Mouse (Mus musculus): ENCODE results near the gene Ptch1. TPM values are rescaled to one million over a fixed set of nuclear protein-coding genes. Genes with fewer than 3 reads are reported as not detected.

Gene Ptch1
- total and polyA plus RNA-seq, 3 experiments, result 7.5 to 79.0 (median 23.4) TPM

GRCm38 (mm10) chr13:63550367-63550766 is 23.0 kb downstream of the Ptch1 start (continued):
- no peak for TF ChIP-seq ZNF384 (IDR thresholded peaks at IDR 0.05; ENCODE audit: low read depth, low read length)
- TF ChIP-seq TCF12 (IDR thresholded peaks at IDR 0.05; ENCODE audit: low read depth, low read length), result peak; percentile 50; the same call in 1 of the 2 replicates
- no peak for TF ChIP-seq USF2 (IDR thresholded peaks at IDR 0.05; ENCODE audit: borderline replicate concordance in 1 of 2, insufficient read depth in 1 of 2, low read depth in 1 of 2, low read length in 2 of 2)
- TF ChIP-seq MAFK (IDR thresholded peaks at IDR 0.05; ENCODE audit: borderline replicate concordance, low read depth, low read length), result no peak
- TF ChIP-seq NELFE (IDR thresholded peaks at IDR 0.05; ENCODE audit: low read depth, low read length), result no peak
- no peak for TF ChIP-seq ZC3H11A (IDR thresholded peaks at IDR 0.05; ENCODE audit: low read depth, low read length)

DNA sequence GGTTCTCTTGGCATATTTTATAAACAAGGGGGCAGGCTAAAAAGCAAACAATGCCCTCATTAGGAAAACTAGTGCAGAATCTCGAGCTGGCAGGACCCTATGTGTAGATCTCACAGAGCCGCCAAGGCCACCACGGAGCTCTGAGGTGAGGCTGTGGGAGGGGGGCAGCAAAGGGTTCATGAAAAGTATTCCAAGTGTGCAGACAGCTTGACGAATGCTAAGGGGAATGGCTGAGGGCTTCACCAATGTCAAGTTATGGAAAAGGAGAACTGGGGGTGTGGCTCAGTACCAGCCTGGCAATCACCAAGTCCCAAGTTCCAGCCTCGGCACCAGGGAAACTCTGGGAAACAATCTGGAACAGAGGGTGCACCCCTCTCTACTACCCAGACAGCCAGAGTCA is 24.2 kb downstream of the Ptch1 start:
- Histone ChIP-seq H3K27ac (ENCODE audit: control insufficient read depth, low read depth, low read length) (no peak overlapping the region), H3K27me3 (ENCODE audit: control insufficient read depth in 1 of 2, insufficient read depth in 2 of 2, low read length in 2 of 2) (no peaks in the 10 kb centered on the region), H3K79me2 (ENCODE audit: control insufficient read depth, insufficient read depth, low read length, poor library complexity) (peaks cover 24% of the 10 kb centered on the region), H3K36me3 (ENCODE audit: control insufficient read depth in 1 of 2, insufficient read depth in 2 of 2, low read length in 2 of 2) (peaks cover 7 to 28% of the 10 kb centered on the region in 2 experiments), H3K9me3 (replicated peaks; ENCODE audit: insufficient read depth, low read length) (no peaks in the 10 kb centered on the region), H3K9ac (ENCODE audit: control insufficient read depth, low read depth, low read length, poor library complexity, severe bottlenecking) (no peak overlapping the region), H3K4me3 (ENCODE audit: control insufficient read depth in 1 of 2, insufficient read depth in 1 of 2, low read depth in 2 of 2, low read length in 2 of 2) (no peak overlapping the region), H3K4me1 (ENCODE audit: control insufficient read depth in 1 of 2, insufficient read depth in 2 of 2, low read length in 2 of 2) (peaks cover 0 to 2% of the 10 kb centered on the region in 2 experiments; a peak in 1 of 4 replicates)
- DNase-seq (ENCODE audit: low read depth, low spot score), result no peak
- no peak for TF ChIP-seq MYC (IDR thresholded peaks at IDR 0.05; ENCODE audit: low read depth, low read length)

DNA sequence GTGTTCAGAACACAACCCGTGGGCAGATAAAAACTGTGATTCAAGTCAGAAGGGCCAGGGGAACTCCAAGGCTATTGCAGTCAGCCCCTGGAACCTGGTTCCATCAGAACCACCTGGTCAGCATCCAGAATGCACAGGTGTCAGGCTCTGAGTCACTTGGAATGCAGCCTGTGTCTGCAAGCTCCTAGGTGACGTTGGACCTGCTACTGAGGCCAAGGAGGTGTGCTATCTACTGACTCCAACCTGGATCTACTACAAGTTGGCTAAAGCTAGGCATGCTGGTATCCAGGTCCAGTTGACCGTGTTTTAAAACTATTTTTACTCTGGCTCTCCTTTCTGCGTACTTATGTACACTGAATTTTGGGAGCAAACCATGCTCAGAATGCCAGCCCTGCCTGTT is 24.8 kb downstream of the Ptch1 start:
- no peak for DNase-seq (ENCODE audit: low read depth, low spot score)
- Histone ChIP-seq H3K9ac (ENCODE audit: control insufficient read depth, low read depth, low read length, poor library complexity, severe bottlenecking) (no peak overlapping the region), H3K27me3 (ENCODE audit: control insufficient read depth in 1 of 2, insufficient read depth in 2 of 2, low read length in 2 of 2) (no peaks in the 10 kb centered on the region), H3K79me2 (ENCODE audit: control insufficient read depth, insufficient read depth, low read length, poor library complexity) (peaks cover 19% of the 10 kb centered on the region), H3K4me1 (ENCODE audit: control insufficient read depth in 1 of 2, insufficient read depth in 2 of 2, low read length in 2 of 2) (peaks cover 0 to 2% of the 10 kb centered on the region in 2 experiments; a peak in 1 of 4 replicates), H3K4me3 (ENCODE audit: control insufficient read depth in 1 of 2, insufficient read depth in 1 of 2, low read depth in 2 of 2, low read length in 2 of 2) (no peak overlapping the region), H3K27ac (ENCODE audit: control insufficient read depth, low read depth, low read length) (no peak overlapping the region), H3K9me3 (replicated peaks; ENCODE audit: insufficient read depth, low read length) (no peaks in the 10 kb centered on the region), H3K36me3 (ENCODE audit: control insufficient read depth in 1 of 2, insufficient read depth in 2 of 2, low read length in 2 of 2) (peaks cover 7 to 28% of the 10 kb centered on the region in 2 experiments)
- no peak for TF ChIP-seq USF1 (IDR thresholded peaks at IDR 0.05; ENCODE audit: low read depth, low read length)

DNA sequence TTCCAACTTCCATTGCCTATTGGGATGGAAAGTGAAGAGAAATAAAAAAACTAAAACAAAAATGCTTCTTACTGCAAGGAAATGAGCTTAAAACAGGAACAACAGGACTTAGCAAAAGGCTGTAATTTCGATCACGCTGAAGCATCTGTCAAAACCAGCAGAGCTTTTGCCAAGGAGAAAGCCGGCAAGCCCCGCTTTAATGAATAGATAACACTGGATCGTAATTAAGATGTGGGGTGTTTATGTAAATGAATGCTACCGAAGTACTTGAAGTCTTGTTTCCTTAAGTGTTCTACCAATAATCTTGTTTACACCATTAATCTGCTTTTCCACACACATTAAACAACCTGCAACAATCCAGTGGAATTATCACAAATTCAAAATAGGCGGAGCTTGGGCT is 28.1 kb downstream of the Ptch1 start:
- Histone ChIP-seq H3K27me3 (ENCODE audit: control insufficient read depth in 1 of 2, insufficient read depth in 2 of 2, low read length in 2 of 2) (no peaks in the 10 kb centered on the region), H3K9ac (ENCODE audit: control insufficient read depth, low read depth, low read length, poor library complexity, severe bottlenecking) (no peak overlapping the region), H3K4me1 (ENCODE audit: control insufficient read depth in 1 of 2, insufficient read depth in 2 of 2, low read length in 2 of 2) (no peaks in the 10 kb centered on the region; a peak in 1 of 4 replicates), H3K4me3 (ENCODE audit: control insufficient read depth in 1 of 2, insufficient read depth in 1 of 2, low read depth in 2 of 2, low read length in 2 of 2) (no peak overlapping the region), H3K27ac (ENCODE audit: control insufficient read depth, low read depth, low read length) (no peak overlapping the region), H3K79me2 (ENCODE audit: control insufficient read depth, insufficient read depth, low read length, poor library complexity) (peaks cover 8% of the 10 kb centered on the region), H3K36me3 (ENCODE audit: control insufficient read depth in 1 of 2, insufficient read depth in 2 of 2, low read length in 2 of 2) (peaks cover 0 to 36% of the 10 kb centered on the region in 2 experiments; a peak in 3 of 4 replicates), H3K9me3 (replicated peaks; ENCODE audit: insufficient read depth, low read length) (no peaks in the 10 kb centered on the region)
- DNase-seq (ENCODE audit: low read depth, low spot score), result no peak
- no peak for TF ChIP-seq ETS1 (IDR thresholded peaks at IDR 0.05; ENCODE audit: low read depth, low read length)
- TF ChIP-seq ELF1 (IDR thresholded peaks at IDR 0.05; ENCODE audit: low read depth, low read length), result no peak
- TF ChIP-seq GATA1 (IDR thresholded peaks at IDR 0.05; ENCODE audit: low read depth, low read length), result no peak
- no peak for TF ChIP-seq MXI1 (IDR thresholded peaks at IDR 0.05; ENCODE audit: low read depth, low read length)
- no peak for TF ChIP-seq MAX (IDR thresholded peaks at IDR 0.05; ENCODE audit: low read length)
- TF ChIP-seq ZMIZ1 (IDR thresholded peaks at IDR 0.05; ENCODE audit: low read depth, low read length), result no peak
- TF ChIP-seq ZC3H11A (IDR thresholded peaks at IDR 0.05; ENCODE audit: low read depth, low read length), result no peak
- TF ChIP-seq UBTF (IDR thresholded peaks at IDR 0.05; ENCODE audit: borderline replicate concordance, insufficient read depth, low read depth, low read length), result no peak
- no peak for TF ChIP-seq ZKSCAN1 (IDR thresholded peaks at IDR 0.05; ENCODE audit: low read depth, low read length)
- TF ChIP-seq KAT2A (conservative IDR thresholded peaks at IDR 0.05; ENCODE audit: low read depth, low read length), result no peak
- no peak for TF ChIP-seq E2F4 (IDR thresholded peaks at IDR 0.05; ENCODE audit: borderline replicate concordance, low read depth, low read length)
- TF ChIP-seq POLR2A (IDR thresholded peaks at IDR 0.05; ENCODE audit: control insufficient read depth in 1 of 2, insufficient read depth in 1 of 2, low read depth in 1 of 2, low read length in 2 of 2, poor library complexity in 1 of 2), result no peak
- no peak for TF ChIP-seq HCFC1 (IDR thresholded peaks at IDR 0.05; ENCODE audit: low read depth, low read length)
- no peak for TF ChIP-seq POLR2AphosphoS2 (IDR thresholded peaks at IDR 0.05; ENCODE audit: low read length)
- no peak for TF ChIP-seq BHLHE40 (IDR thresholded peaks at IDR 0.05; ENCODE audit: borderline replicate concordance, low read depth, low read length)
